Mouse (Mus musculus) left cerebral cortex, postnatal 36 days (tissue): ENCODE measurements around the gene Nxpe3. TPM values are rescaled to one million over a fixed set of nuclear protein-coding genes. Genes with fewer than 3 reads are reported as not detected.

Experiments used
- DNase-seq, 2 experiments: peaks; one replicate each; pipeline ENCODE4 v3.0.0; 2021 to 2022; ENCODE audit warnings: low spot score in 2 of 2, mixed read lengths in 1 of 2
- intact Hi-C: fragments of 180-260 bp; cut with DNase I; formaldehyde crosslinking; loops from one replicate; pipeline ENCODE4 v1.15.1; 2025
- total RNA-seq, 2 experiments: library from RNA; stranded (reverse); gene quantifications; 2 replicates each; pipeline ENCODE4 v1.2.3; 2021

The Nxpe3 gene
- total RNA-seq, 2 experiments from 2014 or later, result 9.9 to 11.4 TPM

DNA sequence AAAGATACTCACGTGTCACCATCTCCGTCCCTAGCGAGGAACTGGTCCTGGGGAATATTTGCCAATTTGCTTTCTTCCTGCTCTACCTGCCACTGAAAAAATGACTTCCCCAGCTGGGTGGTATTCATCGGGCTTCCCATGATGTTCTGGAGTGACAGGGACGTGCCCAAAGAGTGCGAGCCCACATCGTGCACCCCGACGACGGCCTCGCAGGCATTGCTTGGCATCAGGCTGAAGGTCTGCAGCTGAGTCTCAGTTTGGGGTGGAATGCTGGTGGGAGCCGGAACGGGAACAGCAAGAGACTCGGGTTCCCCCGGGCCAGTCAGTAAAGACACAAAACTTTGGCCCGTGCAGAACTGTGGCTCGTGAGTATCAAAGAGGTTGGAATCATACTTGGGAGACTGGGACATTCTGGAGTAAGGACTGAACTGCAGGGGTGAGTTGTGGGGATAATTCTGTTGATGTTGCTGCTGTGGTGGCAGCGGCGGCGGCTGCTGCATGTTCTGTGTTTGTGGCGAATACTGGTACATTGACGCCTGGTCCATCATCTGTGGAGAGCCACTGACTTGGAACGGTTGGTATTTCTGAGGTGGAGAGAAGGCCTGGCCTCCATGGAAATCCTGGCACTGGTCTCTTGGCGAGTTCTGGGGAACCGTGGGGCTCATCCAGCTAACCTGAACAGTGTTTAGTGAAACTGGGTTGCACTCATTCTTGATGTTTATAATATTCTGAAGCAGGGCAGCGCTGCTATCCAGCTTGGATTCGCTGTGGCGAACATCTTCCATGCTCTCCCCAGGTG, 77.2 kb downstream of the Nxpe3 start:
- intact Hi-C loops, result no loop called here
- no peak for DNase-seq

DNA sequence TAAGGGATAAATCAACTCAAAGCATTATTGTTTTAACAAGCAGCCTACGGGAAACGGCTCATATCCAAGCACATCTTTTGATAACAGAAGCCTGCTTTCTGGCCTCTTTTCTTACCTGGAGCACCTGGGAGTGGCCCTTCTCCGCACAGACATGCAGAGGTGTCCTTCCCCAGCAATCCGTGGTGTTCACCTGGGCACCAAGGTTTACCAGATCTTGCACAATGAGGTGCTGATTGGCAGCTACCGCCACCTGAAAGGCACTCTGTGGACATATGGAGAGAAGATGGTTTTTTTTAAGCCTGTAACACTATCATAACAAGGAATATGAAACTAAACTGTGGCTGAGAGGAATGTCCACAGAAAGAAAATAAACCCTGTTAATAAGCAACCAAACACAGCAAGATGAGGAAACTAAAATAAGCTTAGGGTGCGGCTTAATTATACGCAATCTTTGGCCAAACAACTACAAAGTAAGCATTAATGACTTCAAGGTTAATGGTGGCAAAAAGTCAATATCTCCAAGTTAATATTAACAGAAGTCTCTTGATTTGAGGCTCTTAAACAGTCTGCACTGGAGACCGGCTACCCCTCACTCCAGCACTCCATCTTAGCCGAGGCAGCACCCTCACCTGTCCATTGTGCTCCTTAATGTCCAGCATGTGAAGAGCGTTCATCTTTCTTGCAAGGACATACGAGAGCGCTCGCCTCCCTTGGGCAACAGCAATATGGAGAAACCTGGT, 78.7 kb downstream of the Nxpe3 start:
- DNase-seq, result no peak
- intact Hi-C loops, result no loop called here

- no peak for DNase-seq
- intact Hi-C loops, result no loop called here
Observed at GRCm38 (mm10) chr16:55815466-55815865, 79.6 kb downstream of the Nxpe3 start.

DNA sequence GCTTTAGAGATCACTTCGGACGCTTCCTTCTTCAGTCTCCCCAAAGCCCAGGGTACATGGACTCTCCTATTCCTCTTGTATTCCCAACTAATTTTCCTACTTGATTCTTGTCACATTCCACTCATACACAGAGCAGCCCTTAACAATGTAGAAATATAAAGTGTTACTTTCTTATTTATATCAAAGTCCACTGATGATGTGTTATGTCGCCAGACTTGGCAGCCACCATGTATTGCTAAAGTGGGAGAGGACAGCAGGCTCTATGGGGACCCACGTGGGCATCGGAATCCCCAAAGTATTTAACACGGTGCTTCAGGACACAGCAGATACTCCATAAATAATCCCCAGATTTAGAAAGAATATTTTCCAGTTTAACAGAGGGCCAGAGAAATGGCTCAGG, 80.4 kb downstream of the Nxpe3 start:
- DNase-seq, result no peak
- intact Hi-C loops, result no loop called here

GRCm38 (mm10) chr16:55813916-55814315, 81.2 kb downstream of the Nxpe3 start:
- intact Hi-C loops, result no loop called here
- no peak for DNase-seq

- DNase-seq, result no peak
- intact Hi-C loops, result no loop called here
Observed at GRCm38 (mm10) chr16:55811792-55812191, 83.3 kb downstream of the Nxpe3 start.

- no peak for DNase-seq
- intact Hi-C loops, result no loop called here
Observed at GRCm38 (mm10) chr16:55809779-55810514, 85.1 kb downstream of the Nxpe3 start.

DNA sequence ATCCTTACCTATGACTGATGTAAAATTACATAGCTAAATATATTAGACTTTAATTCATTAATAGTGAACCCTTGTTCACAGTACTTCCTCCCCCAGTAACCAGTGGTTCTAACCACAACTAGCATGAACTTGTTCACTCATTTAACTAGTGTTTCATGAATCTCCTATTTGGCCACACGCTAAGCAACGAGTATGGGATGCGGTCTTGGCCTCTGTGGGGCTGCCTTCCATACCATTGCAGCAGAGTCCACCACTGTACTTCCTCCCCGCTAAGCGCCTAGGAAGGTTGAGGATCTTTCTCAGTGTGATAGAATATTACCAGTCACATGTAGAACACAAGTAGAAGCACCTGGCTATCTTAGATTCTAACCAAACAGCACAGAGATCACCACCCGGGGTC, 85.7 kb downstream of the Nxpe3 start:
- intact Hi-C loops, result no loop called here
- DNase-seq, result no peak

GRCm38 (mm10) chr16:55807505-55807932, 87.6 kb downstream of the Nxpe3 start:
- DNase-seq, result no peak
- intact Hi-C loops, result no loop called here

DNA sequence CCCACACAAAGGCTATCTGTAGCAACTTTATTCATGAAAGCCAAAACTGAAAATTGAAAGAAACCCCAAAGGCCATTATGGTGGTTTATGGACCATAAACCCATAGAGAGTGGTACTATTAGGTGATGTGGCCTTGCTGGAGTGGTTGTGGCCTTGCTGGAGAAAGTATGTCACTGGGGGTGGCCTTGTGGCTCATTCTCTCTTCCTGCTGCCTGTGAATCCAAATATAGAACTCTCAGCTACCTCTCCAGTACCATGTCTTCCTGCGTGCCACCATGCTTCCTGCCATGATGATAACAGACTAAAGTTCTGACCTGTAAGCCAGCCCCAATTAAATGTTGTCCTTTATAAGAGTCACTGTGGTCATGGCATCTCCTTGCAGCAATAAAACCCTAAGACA, 90.3 kb downstream of the Nxpe3 start:
- DNase-seq, result no peak
- intact Hi-C loops, result no loop called here

- intact Hi-C loops, result no loop called here
- DNase-seq, result no peak
Observed at GRCm38 (mm10) chr16:55801629-55802028, 93.5 kb downstream of the Nxpe3 start.

DNA sequence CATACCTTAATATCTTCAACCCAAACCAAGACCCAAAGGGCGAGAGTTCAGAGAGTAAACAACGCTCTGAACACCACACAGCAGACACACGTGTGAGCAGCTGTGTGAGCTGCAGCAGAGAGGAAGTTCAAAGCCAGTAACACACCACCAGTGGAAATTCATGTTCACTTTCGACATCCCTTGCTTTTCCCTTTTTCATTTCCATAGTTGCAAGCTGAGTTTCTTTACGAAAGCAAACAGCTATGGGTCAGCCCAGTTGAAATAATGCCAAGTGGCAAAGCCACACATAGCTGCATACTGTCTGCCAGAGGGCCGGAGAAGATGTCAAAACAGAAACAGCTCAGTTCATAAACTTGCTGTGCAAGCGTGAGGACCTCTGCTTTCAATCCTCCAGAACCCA, 96.2 kb downstream of the Nxpe3 start:
- intact Hi-C loops, result no loop called here
- DNase-seq, result no peak

DNA sequence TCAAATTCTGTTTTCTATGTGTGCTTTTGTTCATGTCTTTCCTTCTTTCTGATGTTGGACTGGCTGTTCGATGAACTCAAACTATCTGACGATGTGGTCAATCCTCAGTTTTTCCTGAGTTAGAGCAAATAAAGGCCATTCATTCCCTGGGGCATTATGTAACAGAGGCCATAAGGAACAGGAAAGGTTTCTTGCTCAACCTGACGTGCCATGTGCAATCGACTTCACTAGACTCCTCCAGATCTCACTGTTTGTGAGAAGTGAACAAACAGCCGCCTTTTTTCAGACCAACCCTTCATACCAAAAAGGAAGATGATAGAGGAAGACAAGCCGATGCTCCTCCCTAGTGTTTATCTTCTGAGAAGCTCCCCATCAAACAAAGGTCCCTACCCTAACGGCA, 104.8 kb downstream of the Nxpe3 start:
- intact Hi-C loops, result no loop called here
- DNase-seq, result no peak

Other genes starting within 250 kb of the Nxpe3 start
- 1 to 10 TPM; 2.9 to 3.8 TPM for gene Nfkbiz, start 56.4 kb downstream of the Nxpe3 start, total RNA-seq
- gene Cep97, start 39.6 kb upstream of the Nxpe3 start, total RNA-seq, result 10 to 100 TPM; 11.3 to 14.7 TPM
- 100 to 1,000 TPM; 384 to 396 TPM for gene Rpl24, start 71.0 kb upstream of the Nxpe3 start, total RNA-seq
- 10 to 100 TPM; 41.7 to 49.3 TPM for gene Zbtb11, start 78.6 kb upstream of the Nxpe3 start, total RNA-seq
- 100 to 1,000 TPM; 164 to 168 TPM for gene Pcnp, start 134.5 kb upstream of the Nxpe3 start, total RNA-seq
- gene Trmt10c, start 142.5 kb upstream of the Nxpe3 start, total RNA-seq, result 10 to 100 TPM in 1 of 2 experiments, 1 to 10 TPM in 1; 8.5 to 10.9 TPM
- 10 to 100 TPM; 33.1 to 48.4 TPM for gene Senp7, start 153.1 kb upstream of the Nxpe3 start, total RNA-seq